Mouse (Mus musculus) embryonic facial prominence, embryonic 10.5 days (tissue): ENCODE measurements at regions not wholly inside any gene's neighbourhood (a gene's known extent, or its start where the extent isn't known, plus 50 kb on each side); places are given as distances from the start of the nearest gene placed in this dataset.
A peak's percentile ranks its signal among the peaks of the same experiment; 100 is the strongest.

Experiments used
- DNase-seq: peaks from one replicate; pipeline ENCODE4 v3.0.0-alpha.2; 2017; ENCODE audit warnings: low spot score
- H3K27ac ChIP-seq: fragments of 300-500 bp; sonication (generic); replicated peaks from 2 replicates; pipeline ENCODE4 v1.5.1; 2016; ENCODE audit warnings: mild to moderate bottlenecking
- H3K27me3 ChIP-seq: fragments of 300-500 bp; sonication (generic); replicated peaks from 2 replicates; pipeline ENCODE4 v1.6.1; 2016; ENCODE audit warnings: low read depth, mild to moderate bottlenecking; ENCODE audit not compliant: poor library complexity, severe bottlenecking
- H3K36me3 ChIP-seq: fragments of 300-500 bp; sonication (generic); replicated peaks from 2 replicates; pipeline ENCODE4 v1.6.1; 2016; ENCODE audit warnings: mild to moderate bottlenecking, moderate library complexity
- H3K4me1 ChIP-seq: fragments of 300-500 bp; sonication (generic); 2 replicates; pipeline ENCODE4 v1.6.1; 2016
- H3K4me3 ChIP-seq: fragments of 300-500 bp; sonication (generic); 2 replicates; pipeline ENCODE4 v1.5.1; 2016; ENCODE audit warnings: mild to moderate bottlenecking, moderate library complexity
- H3K9me3 ChIP-seq: fragments of 300-500 bp; sonication (generic); 2 replicates; pipeline ENCODE4 v1.6.1; 2016; ENCODE audit warnings: mild to moderate bottlenecking
- WGBS: fragments of 180-500 bp; shearing (Covaris S2); methylation state at CpG from one replicate; pipeline ENCODE4 v1.1.7; 2016; 5-methylcytosine and 5-hydroxymethylcytosine counted together

- Histone ChIP-seq H3K4me3 (no peak overlapping the region), H3K9me3 (no peaks in the 10 kb centered on the region), H3K27me3 (peaks cover 7% of the 10 kb centered on the region), H3K27ac (no peak overlapping the region), H3K36me3 (no peaks in the 10 kb centered on the region), H3K4me1 (peaks cover 21% of the 10 kb centered on the region)
- WGBS, result 50% methylated on average over 3 of the region's 3 CpGs
- no peak for DNase-seq
Observed at GRCm38 (mm10) chr10:43729184-43729583, 151.1 kb downstream of the Cd24a start.

DNA sequence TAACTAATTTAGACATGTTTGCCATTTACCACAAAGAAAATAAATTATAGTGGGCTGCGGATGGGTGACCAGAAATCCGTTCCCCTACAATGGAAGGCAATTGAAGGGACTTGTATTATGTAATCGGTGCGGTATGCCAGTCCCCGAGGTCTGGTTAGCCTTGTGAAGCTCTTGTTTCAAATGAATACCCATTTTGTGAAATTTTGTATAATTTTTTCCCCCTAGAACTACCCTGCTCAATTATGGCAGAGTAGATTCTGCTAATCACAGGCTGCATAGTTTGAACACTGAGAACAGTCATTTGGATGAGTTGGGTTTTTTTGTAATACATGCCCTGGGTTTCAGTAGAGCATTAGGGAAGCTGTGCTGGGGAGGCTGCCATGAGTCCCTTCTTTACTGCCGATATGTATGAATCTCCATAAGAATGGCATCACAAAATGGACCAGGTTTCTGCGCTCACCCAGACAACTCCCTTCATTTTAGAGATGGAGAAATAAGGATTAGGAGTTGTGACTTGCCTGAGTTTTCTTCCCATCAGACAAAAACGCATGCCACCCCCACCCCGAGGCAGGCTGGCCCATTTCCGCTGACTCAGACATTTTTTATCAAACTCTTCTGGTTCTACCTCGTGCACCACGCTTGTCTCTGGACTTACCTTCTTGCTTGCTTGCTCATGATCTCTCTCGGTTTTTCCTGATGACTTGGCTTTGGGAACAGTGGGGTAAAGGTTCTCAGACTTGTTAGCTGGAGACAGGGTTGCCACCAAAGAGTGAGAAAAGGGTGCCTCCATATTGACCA is 155.7 kb downstream of the Cd24a start:
- Histone ChIP-seq H3K36me3 (no peaks in the 10 kb centered on the region), H3K27ac (no peak overlapping the region), H3K27me3 (no peaks in the 10 kb centered on the region), H3K4me1 (peaks cover 6% of the 10 kb centered on the region; the same call in 1 of the 2 replicates), H3K4me3 (no peak overlapping the region), H3K9me3 (no peaks in the 10 kb centered on the region)
- WGBS, result 84% methylated on average over 13 of the region's 13 CpGs
- DNase-seq, result no peak

DNA sequence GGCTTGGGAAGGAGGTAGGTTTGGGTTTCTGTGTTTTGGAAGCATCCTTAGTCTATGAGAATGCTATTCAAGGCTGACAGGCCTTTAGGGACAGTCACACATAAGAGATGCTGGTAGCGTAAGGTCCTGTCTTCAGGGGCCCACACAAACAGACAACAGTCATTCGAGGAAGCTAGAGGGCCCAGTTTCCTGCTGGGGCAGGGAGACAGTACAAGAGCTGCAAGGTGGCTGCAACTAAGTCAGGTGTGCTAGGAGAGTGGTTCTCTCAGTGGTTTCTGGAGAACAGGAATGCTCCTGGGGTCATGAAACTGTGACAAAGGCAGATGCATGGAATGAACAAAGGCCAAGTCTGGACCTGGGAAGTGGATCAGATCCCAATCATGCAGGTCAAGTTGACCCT is 161.1 kb downstream of the Cd24a start:
- Histone ChIP-seq H3K4me3 (no peak overlapping the region), H3K9me3 (no peaks in the 10 kb centered on the region), H3K36me3 (no peaks in the 10 kb centered on the region), H3K27me3 (no peaks in the 10 kb centered on the region), H3K27ac (peak overlapping the region; percentile 75; the same call in 1 of the 2 replicates), H3K4me1 (peaks cover 43% of the 10 kb centered on the region)
- DNase-seq, result no peak
- WGBS, result 91% methylated on average over 2 of the region's 2 CpGs

DNA sequence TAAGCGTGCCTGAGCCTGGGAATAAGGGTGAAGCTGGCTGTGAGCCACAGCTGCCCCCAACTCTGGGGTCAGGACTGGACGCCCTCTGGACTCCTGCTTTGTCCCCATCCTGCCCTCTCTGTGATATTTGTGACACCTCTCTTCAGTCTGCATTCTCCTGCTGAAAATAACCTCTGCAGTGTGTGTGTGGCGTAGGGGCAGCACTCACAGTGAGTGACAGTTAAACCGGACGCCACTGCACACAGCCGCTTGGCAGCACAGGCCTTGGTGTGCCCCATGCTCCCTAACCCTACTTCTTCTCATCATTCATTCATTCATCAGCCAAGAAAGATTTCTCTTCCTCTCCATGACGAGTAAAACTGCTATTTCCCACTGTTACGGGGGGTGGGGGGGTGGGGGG is 161.6 kb downstream of the Cd24a start:
- Histone ChIP-seq H3K4me3 (peak overlapping the region; percentile 4; the same call in 1 of the 2 replicates), H3K4me1 (peaks cover 43% of the 10 kb centered on the region), H3K27ac (peak overlapping the region; percentile 75), H3K9me3 (no peaks in the 10 kb centered on the region), H3K27me3 (no peaks in the 10 kb centered on the region), H3K36me3 (no peaks in the 10 kb centered on the region)
- DNase-seq, result no peak
- WGBS, result 48% methylated on average over 8 of the region's 8 CpGs

DNA sequence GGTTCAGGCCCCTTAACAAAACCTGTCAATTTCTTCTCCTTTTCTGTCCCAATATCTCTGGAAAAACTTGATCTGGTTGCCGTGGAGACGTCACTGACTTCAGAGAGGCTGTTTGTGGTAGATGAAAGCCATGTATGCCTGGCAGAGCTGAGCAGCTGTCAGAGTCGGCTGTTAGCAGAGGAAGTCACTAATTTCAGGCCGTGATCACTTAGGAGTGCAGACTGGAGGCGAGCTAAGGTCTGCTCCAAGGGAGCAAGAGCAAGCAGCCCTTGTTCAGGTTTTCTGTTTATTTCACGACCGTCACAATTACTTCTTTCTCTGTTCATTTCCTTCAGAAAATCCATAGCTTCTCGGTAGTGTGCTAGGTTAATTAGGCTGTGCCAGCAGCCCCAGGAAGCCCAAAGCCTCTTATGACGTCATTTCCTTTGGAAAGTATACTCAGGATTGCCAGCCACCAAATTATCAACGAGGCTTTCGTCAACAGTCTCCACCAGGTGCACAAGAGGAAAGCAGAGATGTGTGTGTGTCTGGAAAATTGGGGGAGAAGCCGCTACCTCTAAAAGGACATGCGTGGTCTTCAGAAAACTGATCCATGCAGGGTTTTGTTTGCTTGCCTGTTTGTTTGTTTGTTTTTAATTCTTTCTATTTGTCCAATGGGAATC is 161.2 kb downstream of the Qrsl1 start:
- DNase-seq, result peak; percentile 69
- Histone ChIP-seq H3K36me3 (no peaks in the 10 kb centered on the region), H3K4me1 (peaks cover 43% of the 10 kb centered on the region), H3K9me3 (no peaks in the 10 kb centered on the region), H3K27me3 (no peaks in the 10 kb centered on the region), H3K4me3 (peak overlapping the region; percentile 4; the same call in 1 of the 2 replicates), H3K27ac (peak overlapping the region; percentile 75)
- 35% methylated on average over 13 of the region's 13 CpGs for WGBS

- peak overlapping the region; percentile 75 for H3K27ac ChIP-seq
- no peak for DNase-seq
- WGBS, result 55% methylated on average over 18 of the region's 18 CpGs
Observed at GRCm38 (mm10) chr10:43741361-43742084, 160.0 kb downstream of the Qrsl1 start.

DNA sequence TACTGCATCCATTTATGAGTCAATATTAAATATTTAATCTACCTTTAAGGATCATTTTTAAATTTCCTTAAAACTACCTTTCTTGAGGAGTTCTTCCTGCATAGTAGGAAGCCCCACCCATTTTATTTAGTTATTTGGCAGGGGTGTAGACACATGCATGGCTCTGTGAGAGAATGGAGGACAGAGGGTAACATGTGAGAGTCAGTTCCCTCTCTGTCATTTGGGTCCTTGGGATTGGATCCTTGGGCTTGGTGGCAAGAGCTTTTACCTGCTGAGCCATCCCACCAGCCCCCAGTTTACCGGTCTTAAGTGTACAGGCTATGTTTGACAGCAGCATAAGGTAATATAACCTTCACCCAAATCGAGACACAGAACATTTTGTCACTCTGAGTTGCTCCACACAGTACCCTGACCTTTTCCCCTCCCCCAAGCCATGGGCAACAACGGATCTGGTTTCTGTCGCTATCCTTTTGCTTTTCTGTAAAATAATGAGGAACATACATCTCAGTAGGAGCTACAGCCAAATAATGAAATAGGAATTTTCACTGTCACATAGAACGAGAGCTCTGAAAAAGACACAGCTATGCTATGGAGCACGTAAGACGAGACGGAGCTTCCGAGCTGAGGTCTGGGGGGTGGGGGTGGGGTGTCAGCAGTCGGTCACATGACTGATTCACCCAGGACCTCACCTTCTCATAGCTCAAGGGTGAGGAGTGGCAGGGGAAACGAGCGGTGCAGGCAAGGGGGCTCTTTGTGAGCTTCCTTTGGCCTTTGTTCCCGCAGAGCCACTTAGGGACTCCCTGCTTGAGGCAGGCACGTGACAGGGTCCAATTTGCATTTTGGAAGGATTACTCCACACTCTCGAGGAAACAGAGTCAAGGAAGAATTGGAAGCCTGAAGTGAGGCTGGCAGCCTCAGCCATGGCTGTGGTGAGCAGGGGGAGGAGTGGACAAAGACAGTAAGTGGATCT is 159.2 kb downstream of the Qrsl1 start:
- peaks cover 50% of the 10 kb centered on the region for H3K4me1 ChIP-seq
- peak overlapping the region; percentile 86 for H3K27ac ChIP-seq
- H3K27me3 ChIP-seq, result no peaks in the 10 kb centered on the region
- peak overlapping the region; percentile 48 for H3K4me3 ChIP-seq
- peak; percentile 75 for DNase-seq
- H3K9me3 ChIP-seq, result no peaks in the 10 kb centered on the region
- H3K36me3 ChIP-seq, result no peaks in the 10 kb centered on the region
- 3% methylated on average over 15 of the region's 15 CpGs for WGBS

More at GRCm38 (mm10) chr10:43741361-43742084, 160.0 kb downstream of the Qrsl1 start:
- no peaks in the 10 kb centered on the region for H3K36me3 ChIP-seq
- H3K4me1 ChIP-seq, result peaks cover 50% of the 10 kb centered on the region
- no peaks in the 10 kb centered on the region for H3K27me3 ChIP-seq
- H3K4me3 ChIP-seq, result no peak overlapping the region
- H3K9me3 ChIP-seq, result no peaks in the 10 kb centered on the region

DNA sequence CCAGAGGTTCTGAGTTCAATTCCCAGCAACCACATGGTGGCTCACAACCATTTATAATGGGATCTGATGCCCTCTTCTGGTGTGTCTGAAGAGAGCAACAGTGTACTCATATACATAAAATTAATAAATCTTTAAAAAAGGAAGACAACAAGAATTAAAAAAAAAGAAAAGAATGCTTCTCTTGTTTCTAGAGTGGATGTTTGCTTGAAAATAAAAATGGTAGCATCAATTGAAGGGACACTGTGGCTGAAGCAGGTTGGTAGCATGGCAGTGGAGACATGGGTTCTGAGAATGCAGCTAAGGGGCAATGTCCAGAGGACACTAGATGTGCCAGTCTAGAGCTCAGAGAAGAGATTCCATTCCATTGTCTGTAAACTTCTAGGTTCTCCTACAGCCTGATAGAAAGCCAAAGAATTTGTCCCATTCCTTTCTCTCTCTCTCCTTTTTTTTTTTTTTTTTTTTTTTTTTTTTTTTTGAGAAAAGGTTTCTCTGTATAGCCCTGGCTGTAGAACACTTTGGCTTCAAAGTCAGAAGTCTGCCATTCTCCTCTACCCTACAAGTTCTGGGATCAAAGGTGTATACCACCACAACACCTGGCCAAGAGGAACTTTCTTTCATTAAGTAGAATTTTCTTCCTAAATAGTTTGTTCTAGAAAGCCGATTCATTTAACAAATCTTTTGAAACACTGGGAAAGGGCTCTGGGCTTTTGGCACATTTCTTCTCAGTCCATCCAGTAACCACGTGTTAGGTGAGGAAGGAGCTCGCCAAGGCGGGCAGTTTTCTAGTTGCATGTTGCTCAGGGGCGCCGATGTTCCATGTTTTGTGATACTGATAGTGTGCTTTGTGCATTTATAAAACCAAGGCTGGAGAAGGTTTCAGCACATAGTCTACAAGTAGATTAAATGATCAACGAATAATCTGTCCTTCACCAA is 158.1 kb downstream of the Qrsl1 start:
- no peaks in the 10 kb centered on the region for H3K9me3 ChIP-seq
- no peak for DNase-seq
- H3K27me3 ChIP-seq, result no peaks in the 10 kb centered on the region
- no peaks in the 10 kb centered on the region for H3K36me3 ChIP-seq
- WGBS, result 94% methylated on average over 7 of the region's 7 CpGs
- H3K27ac ChIP-seq, result peak overlapping the region; percentile 86
- peak overlapping the region; percentile 48 for H3K4me3 ChIP-seq
- peaks cover 50% of the 10 kb centered on the region for H3K4me1 ChIP-seq

DNA sequence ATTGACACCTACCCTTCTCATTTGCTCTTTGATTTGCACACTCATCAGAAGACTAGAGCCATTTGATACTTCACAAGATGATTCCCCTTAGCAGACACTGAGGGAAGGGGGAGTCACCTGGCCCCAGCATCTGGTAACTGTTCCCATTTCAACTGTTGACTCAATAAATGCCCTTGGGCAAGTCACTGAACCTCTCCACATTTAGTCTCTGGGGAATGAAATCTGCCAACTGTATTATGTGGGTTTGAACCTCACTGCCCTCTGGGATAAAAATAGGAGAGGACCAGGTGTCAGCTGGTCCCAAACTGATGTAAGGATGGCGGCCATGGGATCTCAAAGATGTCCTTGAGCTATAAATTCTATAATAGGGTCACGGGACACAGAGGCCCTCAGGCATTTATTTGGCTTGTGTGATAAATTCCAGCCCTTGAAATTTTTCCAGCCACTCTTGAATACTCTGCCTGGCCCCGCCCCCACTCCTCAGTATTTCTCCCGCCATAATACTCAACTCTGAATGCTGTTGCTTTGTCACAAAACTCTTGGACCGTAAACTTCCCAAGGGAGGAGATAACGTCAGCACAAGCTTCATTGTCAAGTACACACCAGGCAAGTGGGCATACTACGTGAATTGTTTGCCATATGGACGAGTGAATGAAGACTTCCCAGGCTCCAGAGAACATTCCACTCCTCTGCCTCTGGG is 155.5 kb downstream of the Qrsl1 start:
- no peak for DNase-seq
- peaks cover 35% of the 10 kb centered on the region for H3K4me1 ChIP-seq
- no peaks in the 10 kb centered on the region for H3K27me3 ChIP-seq
- H3K36me3 ChIP-seq, result no peaks in the 10 kb centered on the region
- no peaks in the 10 kb centered on the region for H3K9me3 ChIP-seq
- H3K27ac ChIP-seq, result no peak overlapping the region
- no peak overlapping the region for H3K4me3 ChIP-seq
- 78% methylated on average over 8 of the region's 8 CpGs for WGBS

GRCm38 (mm10) chr10:43746631-43747001 is 154.9 kb downstream of the Qrsl1 start:
- Histone ChIP-seq H3K27me3 (no peaks in the 10 kb centered on the region), H3K4me3 (no peak overlapping the region), H3K9me3 (no peaks in the 10 kb centered on the region), H3K4me1 (peaks cover 30% of the 10 kb centered on the region), H3K27ac (no peak overlapping the region), H3K36me3 (no peaks in the 10 kb centered on the region)
- WGBS, result 87% methylated on average over 1 of the region's 1 CpGs
- DNase-seq, result no peak

GRCm38 (mm10) chr10:43747541-43747940 is 154.0 kb downstream of the Qrsl1 start:
- DNase-seq, result no peak
- no peaks in the 10 kb centered on the region for H3K9me3 ChIP-seq
- H3K4me1 ChIP-seq, result peaks cover 28% of the 10 kb centered on the region
- H3K27ac ChIP-seq, result no peak overlapping the region
- no peak overlapping the region for H3K4me3 ChIP-seq
- 91% methylated on average over 4 of the region's 4 CpGs for WGBS
- no peaks in the 10 kb centered on the region for H3K27me3 ChIP-seq
- no peaks in the 10 kb centered on the region for H3K36me3 ChIP-seq
